Mouse (Mus musculus) MN1 (cell line): ENCODE measurements around the gene Tex14.
A peak's percentile ranks its signal among the peaks of the same experiment; 100 is the strongest.
"Not testable (repeated sequence)": the region's sequence is repeated elsewhere in the genome, so short reads cannot be mapped to it uniquely, and the experiment has no call there.

Experiments
- DNase-seq: peaks from one replicate; pipeline ENCODE4 v3.0.0-alpha.2; 2016; ENCODE audit warnings: low spot score

The Tex14 gene

DNA sequence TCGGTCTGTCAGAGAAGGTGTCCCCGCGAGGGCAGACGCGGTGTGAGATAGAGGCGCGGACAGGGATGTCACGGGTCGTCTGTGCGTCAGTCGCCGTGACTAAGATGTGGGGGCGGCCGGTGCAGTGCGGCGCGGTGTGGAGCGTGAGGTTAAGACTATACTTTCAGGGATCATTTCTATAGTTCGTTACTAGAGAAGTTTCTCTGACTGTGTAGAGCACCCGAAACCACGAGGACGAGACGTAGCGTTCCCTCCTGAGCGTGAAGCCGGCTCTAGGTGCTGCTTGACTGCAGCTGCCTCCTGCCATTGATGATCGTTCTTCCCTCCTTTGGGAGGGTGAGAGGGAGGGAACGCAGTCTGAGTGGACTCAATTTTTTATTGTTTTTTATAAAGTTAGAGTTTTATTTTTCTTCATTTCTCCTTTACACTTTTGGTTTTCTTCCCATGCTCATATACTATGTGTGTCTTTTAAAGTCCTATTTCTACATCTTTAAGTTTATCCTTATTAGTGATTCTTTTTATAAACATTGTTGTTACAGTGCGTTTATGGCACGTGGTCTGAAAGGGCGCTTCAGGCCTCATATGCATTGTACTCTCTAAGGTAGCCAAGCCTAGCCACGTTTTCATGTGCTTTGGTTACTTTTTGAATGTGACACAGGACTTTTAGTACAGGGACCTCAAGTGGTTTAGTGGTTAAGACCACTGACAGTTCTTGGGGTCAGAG, 43.8 kb downstream of the Tex14 start:
- peak; percentile 91 for DNase-seq

DNA sequence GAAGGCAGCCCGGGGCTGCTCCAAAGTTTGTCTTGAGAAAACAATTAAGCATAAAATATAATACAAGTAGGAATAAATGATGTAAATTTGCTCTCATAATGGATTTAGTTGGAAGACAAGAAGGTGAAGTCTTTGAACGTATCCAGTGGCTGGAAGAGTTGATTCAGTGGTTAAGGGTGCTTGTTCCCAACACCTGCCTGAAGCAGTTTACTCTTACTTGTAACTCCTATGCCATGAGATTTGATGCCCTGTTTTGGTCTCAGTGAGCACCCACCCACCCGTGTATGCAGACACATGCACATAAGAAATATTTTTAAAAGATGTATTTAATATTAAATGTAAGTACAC, 44.3 kb downstream of the Tex14 start:
- no peak for DNase-seq

DNA sequence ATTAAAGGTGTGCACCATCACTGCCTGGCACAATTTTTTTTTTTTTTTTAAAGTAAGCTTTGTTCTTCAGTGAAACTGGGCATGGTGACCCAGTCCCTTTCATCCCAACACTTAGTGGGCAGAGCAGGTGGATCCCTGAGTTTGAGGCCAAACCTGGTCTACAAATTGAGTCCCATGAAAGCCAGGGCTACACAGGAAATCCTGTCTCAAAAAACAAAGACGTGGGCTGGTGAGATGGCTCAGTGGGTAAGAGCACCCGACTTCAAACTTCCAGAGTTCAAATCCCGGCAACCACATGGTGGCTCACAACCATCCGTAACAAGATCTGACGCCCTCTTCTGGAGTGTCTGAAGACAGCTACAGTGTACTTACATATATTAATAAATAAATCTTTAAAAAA, 45.0 kb downstream of the Tex14 start:
- peak; percentile 42 for DNase-seq

DNA sequence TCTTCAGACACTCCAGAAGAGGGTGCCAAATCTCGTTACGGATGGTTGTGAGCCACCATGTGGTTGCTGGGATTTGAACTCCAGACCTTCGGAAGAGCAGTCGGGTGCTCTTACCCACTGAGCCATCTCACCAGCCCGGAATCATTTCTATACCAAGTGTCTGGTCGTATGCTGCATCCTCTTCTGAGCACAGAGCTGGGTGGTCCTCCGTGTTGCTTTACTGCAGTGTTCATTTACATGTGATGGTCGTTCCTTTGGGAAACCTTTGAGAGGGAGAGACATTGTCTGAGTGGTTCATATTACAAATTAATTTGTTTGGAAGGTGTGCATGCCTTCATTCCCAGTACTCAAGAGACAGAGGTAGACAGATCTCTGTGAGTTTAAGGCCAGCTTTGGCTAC, 47.9 kb downstream of the Tex14 start:
- DNase-seq, result not testable (repeated sequence)

DNA sequence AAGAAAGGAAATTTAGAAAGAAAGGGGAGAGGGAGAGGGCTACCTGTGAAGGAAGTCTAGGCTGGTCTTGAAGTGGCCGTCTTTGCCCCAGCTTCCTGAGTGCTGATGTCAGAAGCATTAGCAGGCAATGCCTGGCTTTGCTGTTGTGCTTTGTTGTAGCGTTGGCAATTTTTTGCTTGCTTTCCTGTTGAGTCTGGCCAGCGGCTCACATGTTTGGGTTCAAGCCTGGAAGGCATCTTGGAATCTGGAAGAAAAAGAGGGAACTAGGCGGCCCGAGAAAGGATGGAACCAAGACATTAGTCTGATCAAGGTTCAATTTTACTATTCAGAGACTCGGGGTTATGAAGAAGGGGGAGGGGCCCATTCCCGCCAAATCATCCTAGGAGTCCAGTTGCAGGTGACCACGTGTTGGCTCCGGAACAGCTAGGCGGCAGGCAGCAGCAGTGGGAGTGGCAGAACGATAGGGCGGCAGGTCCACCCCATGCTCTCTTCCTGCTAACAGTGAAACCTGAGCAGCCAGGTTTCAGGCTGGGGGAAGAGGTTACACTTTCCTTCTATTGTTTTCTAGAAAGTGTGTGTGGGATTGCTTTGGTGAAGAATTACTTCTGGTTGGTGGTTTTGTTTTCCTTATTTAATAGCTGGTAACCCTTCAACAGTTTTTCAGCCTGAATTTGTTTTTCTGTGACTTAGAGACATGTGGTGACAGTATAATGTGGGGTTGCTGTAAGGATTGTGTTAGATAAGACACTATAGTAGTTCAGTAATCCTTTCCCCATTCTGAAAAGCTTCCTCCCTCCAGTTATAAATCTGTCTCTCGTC, 48.6 kb downstream of the Tex14 start:
- no peak for DNase-seq

DNA sequence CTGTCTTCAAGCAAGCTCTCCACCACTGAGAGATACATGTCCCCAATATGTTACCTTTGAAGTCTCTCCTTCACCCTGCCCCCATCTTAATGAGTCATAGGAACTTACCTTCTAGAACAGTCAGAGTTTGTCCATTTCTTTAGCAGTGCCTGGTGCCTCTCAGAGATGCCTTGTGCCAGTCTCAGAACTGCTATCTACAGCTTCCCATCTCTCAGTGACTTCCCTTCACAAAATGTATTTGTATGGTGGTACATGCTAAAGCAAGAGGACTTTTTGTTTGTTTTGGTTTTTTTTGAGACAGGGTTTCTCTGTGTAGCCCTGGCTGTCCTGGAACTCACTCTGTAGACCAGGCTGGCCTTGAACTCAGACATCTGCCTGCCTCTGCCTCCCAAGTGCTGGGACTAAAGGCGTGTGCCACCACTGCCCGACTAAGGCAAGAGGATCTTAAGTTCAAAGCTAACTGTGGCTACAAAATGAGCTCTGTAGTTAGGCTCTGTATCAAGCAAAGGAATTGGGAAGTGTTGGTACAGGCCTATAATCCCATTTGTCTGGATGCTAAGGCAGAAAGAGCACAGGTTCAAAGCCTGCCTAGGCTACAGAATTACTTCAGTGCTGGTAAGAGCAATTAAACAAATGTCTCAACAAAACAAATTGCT, 49.3 kb downstream of the Tex14 start:
- DNase-seq, result no peak

DNA sequence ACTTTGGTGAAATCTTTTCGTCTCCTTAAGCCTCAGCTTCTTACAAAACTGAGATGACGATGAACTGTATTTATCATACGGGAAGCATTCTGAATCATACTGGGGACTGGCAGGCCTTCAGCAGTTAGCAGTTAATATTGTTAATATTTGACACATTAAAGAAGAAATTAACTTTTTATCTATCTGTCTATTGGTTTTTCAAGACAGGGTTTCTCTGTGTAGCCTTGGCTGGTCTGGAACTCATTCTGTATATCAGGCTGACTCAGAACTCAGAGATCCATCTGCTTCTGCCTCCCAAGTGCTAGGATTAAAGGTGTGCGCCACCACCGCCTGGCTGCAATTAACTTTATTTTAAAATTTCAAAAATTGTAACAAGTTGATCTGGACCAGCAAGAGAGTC, 50.7 kb downstream of the Tex14 start:
- no peak for DNase-seq

DNA sequence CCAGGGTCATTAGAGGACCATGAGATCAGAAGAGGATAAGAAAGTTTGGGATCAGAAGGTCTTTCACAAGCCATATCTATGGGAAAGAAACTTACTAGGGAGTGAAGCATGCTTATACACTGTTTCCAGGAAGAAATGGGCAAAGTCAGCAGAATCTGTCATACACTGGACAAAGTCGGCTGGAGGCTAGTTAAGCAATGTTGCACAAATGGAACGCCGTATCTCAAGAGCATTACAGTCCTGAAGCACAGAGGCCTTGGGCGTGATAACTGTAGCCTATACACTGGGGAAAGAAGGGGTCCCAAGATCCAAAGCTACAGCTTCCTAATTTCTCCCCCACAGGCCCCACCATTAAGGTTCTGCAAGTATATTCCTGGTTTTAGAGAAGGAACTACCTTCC, 51.1 kb downstream of the Tex14 start:
- DNase-seq, result no peak

DNA sequence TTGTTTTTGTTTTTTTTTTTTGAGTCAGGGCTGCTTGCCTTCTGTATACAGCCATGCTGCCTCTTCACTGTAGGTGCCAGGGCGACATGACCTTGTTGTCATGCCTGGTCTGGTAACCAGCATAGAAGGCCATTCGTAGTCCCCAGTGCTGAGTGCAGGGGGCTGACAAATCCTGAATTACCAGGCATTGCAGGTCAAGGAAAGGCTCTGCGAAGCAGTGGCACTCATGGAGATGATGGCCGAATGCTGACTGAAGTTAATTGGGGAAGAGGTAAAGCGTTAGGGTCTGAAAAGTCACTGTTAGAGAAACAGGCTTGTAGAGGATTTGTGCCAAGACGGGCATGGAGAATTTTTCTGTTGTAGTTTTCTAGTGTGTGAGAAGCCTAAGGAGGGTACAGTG, 55.7 kb downstream of the Tex14 start:
- no peak for DNase-seq

DNA sequence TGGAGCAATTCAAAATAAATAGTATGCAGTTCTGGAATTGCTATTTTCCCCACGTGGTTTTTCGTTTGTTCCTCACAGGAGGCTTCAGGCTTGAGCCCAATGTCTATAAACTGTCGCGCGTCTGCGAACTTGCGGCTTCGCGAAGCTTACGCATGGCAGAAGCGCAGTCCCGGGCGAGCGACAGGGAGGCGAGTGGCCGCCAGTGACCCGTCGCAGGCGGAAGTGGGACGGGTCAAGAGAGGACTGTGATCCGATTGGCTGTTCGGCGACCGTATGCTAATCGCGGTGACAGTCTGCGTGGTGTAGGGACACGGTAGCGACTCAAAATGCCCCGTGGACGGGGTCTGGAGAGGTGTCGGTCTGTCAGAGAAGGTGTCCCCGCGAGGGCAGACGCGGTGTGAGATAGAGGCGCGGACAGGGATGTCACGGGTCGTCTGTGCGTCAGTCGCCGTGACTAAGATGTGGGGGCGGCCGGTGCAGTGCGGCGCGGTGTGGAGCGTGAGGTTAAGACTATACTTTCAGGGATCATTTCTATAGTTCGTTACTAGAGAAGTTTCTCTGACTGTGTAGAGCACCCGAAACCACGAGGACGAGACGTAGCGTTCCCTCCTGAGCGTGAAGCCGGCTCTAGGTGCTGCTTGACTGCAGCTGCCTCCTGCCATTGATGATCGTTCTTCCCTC, 57.1 kb downstream of the Tex14 start:
- DNase-seq, result peak; percentile 73

DNA sequence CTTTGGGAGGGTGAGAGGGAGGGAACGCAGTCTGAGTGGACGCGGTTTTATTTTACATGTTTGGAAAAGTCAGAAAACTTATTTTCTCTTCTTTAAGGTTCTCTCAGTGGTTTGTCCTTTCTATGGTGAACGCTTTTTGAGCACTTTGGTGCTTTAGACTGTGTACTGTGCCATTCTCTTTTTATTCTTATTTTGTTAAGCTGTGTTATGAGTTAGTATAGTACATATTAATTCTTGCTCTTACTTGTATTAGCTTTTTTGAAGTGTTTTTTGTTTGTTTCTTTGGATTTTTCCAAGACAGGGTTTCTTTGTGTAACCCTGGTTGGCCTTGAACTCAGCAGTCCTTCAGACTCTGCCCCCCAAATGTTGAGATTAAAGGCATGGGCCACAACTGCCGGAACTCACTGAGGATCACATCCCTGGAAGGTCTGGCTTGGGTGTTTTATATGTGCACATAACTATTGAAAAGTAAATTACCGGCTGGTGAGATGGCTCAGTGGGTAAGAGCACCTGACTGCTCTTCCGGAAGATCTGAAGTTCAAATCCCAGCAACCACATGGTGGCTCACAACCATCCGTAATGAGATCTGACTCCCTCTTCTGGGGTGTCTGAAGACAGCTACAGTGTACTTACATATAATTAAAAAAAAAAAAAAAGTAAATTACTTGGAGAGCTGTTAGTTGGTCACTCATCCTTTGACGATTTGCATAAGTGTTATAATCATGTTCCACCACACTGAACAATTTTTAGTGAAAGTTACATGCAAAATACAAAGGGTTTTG, 57.8 kb downstream of the Tex14 start:
- DNase-seq, result peak; percentile 90

DNA sequence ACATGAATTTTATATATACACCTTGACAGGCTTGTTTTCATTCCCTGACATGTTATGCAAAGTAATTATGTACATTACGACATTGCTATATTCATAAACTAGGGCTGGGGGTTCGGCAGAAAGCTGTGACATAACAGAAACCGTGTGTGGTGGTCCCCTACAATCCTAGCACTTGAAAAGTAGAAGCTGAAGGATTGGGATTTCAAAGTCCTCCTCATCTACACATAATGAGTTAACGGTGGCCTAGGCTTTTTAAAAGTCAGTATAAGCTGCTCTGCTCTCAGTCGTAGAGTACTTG, 58.3 kb downstream of the Tex14 start:
- DNase-seq, result peak; percentile 57

DNA sequence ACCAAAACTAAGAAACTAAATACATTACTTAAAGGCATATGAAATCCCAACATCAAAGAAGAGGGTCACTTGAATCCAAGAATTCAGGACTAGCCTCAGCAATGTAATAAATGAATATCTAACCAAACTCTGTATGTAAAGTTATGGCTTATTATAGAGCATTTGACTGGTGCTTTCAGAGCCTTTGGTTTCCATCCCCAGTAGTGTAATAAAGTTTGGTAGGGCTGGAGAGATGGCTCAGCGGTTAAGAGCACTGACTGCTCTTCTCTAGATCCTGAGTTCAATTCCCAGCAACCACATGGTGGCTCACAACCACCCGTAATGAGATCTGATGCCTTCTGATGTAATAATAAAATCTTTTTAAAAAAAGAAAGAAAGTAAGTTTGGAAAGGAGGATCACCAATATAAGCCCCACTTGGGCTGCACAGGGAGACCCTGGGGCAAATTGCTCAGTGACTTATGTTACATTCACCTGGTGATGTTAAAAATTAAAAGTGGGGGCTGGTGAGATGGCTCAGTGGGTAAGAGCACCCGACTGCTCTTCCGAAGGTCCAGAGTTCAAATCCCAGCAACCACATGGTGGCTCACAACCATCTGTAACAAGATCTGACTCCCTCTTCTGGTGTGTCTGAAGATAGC, 59.0 kb downstream of the Tex14 start:
- DNase-seq, result not testable (repeated sequence)

DNA sequence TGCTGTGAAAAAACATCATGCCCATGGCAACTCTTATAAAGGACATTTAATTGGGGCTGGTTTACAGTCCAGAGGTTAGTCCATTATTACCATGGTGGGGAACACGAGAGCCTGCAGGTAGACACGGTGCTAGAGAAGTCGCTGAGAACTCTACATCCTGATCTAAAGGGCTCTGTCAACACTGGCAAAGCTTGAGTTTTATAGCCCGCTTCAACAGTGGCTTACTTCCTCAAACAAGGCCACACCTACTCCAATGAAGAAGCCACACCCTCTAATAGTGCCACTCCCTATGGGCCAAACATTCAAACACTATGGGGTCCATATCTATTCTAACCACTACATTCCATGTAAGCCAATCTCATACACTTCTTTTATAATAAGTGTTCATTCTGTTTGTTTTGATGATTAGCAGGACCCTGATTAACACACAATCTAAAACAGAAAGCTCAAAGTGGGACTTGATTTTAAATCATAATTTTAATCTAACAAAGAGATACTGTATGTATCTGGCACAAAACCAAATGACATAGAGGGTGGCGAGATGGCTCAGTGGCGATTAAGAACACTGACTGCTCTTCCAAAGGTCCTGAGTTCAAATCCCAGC, 61.2 kb downstream of the Tex14 start:
- no peak for DNase-seq

DNA sequence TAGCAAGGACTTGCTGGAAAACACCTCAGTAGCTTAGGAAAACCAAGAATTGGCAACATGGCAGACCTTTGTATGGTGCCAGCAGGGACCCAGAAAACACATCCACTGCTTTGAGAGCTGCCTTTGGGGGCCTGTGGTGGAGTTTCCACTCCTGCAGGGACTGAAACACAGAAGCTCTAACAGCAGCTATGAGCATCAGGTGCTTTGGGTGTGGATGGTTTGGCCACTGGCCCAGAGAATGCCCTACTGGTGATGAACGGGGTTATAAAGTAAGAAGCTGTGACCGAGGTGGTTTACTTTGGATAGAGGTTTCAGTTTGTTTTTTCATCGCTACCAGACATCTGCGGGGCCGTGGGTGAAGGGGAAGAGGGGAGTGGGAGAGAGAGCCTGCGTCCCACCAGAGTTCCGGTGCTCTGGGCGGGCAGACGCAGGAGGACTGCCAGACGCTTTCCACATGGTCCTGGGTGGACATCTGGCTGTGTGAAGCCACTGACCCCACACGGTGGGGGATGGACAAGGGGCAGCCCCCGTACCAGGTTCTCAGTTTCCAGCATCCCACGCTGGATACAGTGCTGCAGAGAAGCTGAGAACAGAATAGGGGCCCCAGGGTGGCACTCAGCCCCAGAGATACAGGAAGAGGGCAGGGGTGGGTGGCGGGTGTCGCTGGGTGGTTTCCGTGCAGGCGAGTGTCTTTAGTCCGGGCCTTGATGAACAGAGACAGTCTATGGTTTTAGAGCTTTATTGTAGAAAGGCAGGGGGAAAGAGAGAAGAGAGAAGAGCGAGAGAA, 62.8 kb downstream of the Tex14 start:
- DNase-seq, result peak; percentile 45

DNA sequence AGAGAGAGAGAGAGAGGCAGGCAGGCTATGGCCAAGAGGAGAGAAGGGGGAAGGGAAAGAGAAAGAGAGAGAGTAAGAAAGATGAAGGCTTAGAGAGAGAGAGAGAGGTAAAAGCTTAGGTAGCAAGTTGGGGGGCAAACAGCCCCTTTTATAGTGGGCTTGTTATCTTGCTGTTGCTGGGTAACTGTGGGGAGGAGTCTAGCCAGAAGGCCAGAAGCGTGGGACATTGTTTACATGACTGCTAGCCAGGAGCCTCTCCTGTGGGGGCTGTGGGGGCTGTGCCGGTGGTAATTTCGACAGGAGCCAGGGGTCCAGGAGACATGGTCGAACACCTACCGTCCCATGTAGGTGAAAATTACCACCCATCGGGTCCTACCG, 63.4 kb downstream of the Tex14 start:
- no peak for DNase-seq

DNA sequence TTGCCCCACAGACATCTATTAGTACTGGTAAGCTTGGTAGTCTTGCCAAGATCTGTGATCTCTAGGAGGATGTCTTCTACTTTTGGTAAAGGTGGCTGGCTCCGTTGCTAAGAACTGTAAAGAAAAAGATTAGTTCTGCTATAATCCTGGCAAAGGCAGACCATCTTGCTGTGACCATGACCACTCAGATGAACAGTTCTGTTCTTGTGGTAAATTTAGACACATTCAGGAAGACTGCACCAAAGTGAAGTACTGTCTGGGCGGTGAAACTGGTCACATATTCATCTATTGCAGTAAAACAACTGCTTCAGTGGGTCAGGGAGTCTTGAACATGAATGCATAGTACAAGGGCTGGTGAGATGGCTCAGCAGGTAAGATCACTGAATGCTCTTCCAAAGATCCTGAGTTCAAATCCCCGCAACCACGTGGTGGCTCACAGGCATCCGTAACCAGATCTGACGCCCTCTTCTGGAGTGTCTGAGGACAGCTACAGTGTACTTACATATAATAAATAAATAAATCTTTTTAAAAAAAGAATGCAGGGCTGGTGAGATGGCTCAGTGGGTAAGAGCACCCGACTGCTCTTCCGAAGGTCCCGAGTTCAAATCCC, 63.9 kb downstream of the Tex14 start:
- no peak for DNase-seq

DNA sequence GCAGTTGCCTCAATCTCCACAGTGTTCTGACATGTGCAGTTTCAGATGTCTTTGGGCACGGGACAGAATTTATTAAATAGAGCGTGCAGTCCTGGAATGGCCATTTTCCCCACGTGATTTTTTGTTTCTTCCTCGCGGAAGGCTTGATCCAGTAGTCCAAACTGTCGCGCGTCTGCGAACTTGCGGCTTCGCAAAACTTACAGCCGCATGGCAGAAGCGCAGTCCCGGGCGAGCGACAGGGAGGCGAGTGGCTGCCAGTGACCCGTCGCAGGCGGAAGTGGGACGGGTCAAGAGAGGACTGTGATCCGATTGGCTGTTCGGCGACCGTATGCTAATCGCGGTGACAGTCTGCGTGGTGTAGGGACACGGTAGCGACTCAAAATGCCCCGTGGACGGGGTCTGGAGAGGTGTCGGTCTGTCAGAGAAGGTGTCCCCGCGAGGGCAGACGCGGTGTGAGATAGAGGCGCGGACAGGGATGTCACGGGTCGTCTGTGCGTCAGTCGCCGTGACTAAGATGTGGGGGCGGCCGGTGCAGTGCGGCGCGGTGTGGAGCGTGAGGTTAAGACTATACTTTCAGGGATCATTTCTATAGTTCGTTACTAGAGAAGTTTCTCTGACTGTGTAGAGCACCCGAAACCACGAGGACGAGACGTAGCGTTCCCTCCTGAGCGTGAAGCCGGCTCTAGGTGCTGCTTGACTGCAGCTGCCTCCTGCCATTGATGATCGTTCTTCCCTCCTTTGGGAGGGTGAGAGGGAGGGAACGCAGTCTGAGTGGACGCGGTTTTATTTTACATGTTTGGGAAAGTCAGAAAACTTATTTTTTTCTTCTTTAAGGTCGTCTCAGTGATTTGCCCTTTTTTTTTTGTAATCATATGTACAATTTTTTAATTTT, 66.2 kb downstream of the Tex14 start:
- peak; percentile 87 for DNase-seq

DNA sequence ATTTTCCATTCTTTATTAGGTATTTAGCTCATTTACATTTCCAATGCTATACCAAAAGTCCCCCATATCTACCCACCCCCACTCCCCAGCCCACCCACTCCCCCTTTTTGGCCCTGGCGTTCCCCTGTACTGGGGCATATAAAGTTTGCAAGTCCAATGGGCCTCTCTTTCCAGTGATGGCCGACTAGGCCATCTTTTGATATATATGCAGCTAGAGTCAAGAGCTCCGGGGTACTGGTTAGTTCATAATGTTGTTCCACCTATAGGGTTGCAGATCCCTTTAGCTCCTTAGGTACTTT, 66.8 kb downstream of the Tex14 start:
- not testable (repeated sequence) for DNase-seq
